Mouse (Mus musculus): ENCODE measurements around the gene Cebpa.

DNA sequence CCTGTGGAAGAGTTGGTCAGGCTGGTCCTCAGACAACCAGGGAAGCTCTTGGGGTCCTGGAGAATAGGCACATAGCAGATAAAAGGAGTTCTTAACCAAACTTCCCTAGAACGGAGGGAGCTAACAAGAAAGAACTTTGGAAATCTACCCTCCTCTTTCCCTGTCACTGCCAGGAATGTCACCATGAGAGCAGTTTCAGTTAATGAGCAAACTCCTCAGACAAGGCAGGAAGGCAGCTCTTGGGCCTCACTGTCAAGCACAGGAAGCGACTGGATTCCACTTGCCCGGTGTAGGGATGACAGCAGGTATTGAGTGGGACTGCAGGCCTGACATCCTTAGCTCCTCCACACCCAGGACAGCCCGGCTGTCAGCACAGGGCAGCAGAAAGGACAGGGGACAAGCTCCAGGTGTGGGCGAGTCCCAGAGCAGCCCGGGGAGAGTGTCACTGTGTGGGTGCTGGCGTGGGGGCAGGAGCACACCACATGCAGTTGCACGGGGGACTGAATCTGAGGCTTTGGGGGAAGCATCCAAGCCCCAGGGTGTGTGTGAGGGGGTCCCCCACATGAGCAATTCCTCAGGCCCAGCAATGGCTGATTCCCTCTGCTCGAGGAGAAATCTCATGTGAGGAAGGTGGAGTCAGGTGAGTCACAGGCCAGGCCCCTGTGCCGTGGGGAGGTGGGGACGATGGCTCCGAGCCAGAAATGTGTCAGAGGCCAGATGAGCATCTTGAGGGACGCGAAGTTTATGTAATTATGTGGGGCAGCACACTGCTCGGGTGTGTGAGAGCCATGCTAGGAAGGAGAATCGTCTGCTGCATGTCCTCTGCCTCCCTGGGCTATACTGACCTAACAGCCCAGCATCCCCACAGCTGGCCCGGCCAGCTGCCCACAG, 9.8 kb downstream of the Cebpa start:
- no peak for TF ChIP-seq CTCF (IDR thresholded peaks at IDR 0.05; ENCODE audit: borderline replicate concordance, control insufficient read depth, extremely low read depth, insufficient read depth, low read length, poor library complexity)
- no peak for TF ChIP-seq POLR2A (IDR thresholded peaks at IDR 0.05; ENCODE audit: control insufficient read depth, extremely low read depth, insufficient read depth, low read length, poor library complexity)
